Mouse (Mus musculus): ENCODE measurements around the gene Spdye4b.
"Not testable (repeated sequence)": the region's sequence is repeated elsewhere in the genome, so short reads cannot be mapped to it uniquely, and the experiment has no call there.

DNA sequence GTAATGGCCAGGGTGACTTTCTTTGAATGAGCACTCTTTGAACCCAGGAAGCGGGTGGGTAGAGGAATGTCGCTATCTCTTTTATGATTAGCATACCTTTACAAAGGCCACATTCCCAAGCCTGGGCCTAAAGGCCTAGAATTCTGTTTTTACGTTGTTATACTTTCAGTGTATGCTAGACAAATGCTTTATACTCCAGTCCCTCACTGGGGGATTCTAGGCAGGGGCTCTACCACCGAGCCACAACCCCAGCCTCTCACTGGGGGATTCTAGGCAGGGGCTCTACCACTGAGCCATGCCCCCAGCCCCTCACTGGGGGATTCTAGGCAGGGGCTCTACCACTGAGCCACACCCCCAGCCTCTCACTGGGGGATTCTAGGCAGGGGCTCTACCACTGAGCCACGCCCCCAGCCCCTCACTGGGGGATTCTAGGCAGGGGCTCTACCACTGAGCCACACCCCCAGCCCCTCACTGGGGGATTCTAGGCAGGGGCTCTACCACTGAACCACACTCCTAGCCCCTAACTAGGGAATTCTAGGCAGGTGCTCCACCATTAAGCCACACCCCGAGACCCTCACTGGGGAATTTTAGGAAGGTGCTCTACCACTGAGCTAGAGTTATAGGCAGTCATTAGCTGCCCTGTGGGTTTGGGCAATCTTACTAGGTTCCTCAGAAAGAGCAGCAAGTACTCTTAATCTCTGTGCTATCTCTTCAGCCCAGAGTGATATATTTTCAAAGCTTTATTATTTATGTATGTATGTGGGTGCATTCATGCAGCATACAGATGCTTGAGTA lies 46.4 kb upstream of the Spdye4b start:
- TF ChIP-seq ZC3H11A (IDR thresholded peaks at IDR 0.05; ENCODE audit: borderline replicate concordance, low read depth, low read length); MAFK (IDR thresholded peaks at IDR 0.05; ENCODE audit: insufficient read depth, low read depth, low read length); CHD2 (IDR thresholded peaks at IDR 0.05; ENCODE audit: low read depth, low read length); HCFC1 (IDR thresholded peaks at IDR 0.05; ENCODE audit: borderline replicate concordance, insufficient read depth, low read length): not testable (repeated sequence)

Measured in ES-E14 (cell line).